In the genomic region with DNA sequence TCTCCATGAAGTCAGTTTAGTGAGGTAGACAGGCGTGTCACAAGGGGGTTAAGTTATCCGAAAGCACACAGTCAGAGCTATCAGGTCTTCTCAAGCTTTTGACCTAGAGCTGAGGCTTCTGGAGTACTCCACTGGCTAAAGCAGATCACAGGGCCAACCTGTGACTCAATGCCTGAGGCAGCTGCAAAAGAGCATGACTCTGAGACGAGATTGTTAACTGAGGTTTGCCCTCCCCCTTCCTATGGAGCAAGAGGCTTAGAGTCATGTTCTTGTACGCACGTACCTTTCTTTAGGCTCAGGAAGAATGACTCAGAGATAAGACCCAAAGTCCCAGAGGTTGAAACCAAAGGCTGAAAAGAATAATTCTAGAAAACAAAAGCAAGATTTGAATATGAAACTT, we compare ENCODE assay signal across 23 mouse cellular contexts.
"Had no signal": no experiment of that assay in that cellular context is flagged by ENCODE, and none has a peak within 500 bp of the region (broad histone marks: within the 10 kb centered on the region; RNA-seq: fewer than 3 reads in every experiment).

No protein-coding gene starts in this region.

- H3K4me3 ChIP-seq: heart, embryonic 10.5 days; heart, embryonic 12.5 days; hindbrain, embryonic 10.5 days; hindbrain, embryonic 13.5 days; hindbrain, embryonic 15.5 days; layer of hippocampus, adult 2 months; limb, embryonic 12.5 days; liver, embryonic 13.5 days; liver, embryonic 15.5 days had no signal

- H3K9me3 ChIP-seq: heart, embryonic 10.5 days; heart, embryonic 12.5 days; hindbrain, embryonic 10.5 days; hindbrain, embryonic 13.5 days; hindbrain, embryonic 15.5 days; limb, embryonic 12.5 days; liver, embryonic 13.5 days; liver, embryonic 15.5 days had no signal

- H3K27me3 ChIP-seq: heart, embryonic 12.5 days; hindbrain, embryonic 13.5 days; hindbrain, embryonic 15.5 days; limb, embryonic 12.5 days; liver, embryonic 13.5 days; liver, embryonic 15.5 days had no signal

- ATAC-seq: hindbrain, postnatal 0 days; intestine, embryonic 16.5 days; liver, postnatal 0 days had no signal

- H3K36me3 ChIP-seq: heart, embryonic 10.5 days; heart, embryonic 12.5 days; hindbrain, embryonic 10.5 days; hindbrain, embryonic 13.5 days; hindbrain, embryonic 15.5 days; limb, embryonic 12.5 days; liver, embryonic 13.5 days; liver, embryonic 15.5 days had no signal

- H3K4me1 ChIP-seq: heart, embryonic 10.5 days; heart, embryonic 12.5 days; hindbrain, embryonic 10.5 days; hindbrain, embryonic 13.5 days; hindbrain, embryonic 15.5 days; limb, embryonic 12.5 days; liver, embryonic 13.5 days; liver, embryonic 15.5 days had no signal

- DNase-seq: gastrocnemius, postnatal 25 days; heart, adult 18-20 months; heart, postnatal 10 days; heart, postnatal 4 days; kidney, adult 11 months; kidney, adult 8-10 months; kidney, postnatal 10 days; kidney, postnatal 25 days; kidney, postnatal 4 days; left cerebral cortex, postnatal 4 days; liver; liver, embryonic 13.5 days; liver, postnatal 0 days had no signal

- H3K27ac ChIP-seq: heart, embryonic 10.5 days; hindbrain, embryonic 10.5 days; hindbrain, embryonic 13.5 days; hindbrain, embryonic 15.5 days; hindbrain, postnatal 0 days; layer of hippocampus, adult 2 months; limb, embryonic 12.5 days; liver, embryonic 13.5 days; liver, embryonic 15.5 days had no signal
